Mouse (Mus musculus): ENCODE data around the gene Rora. TPM values are rescaled to one million over a fixed set of nuclear protein-coding genes. Genes with fewer than 3 reads are reported as not detected.

The Rora gene
- polyA plus RNA-seq, 1 experiment from 2014 or later: 6.1 TPM

GRCm38 (mm10) chr9:69277256-69277655 is 623.7 kb downstream of the Rora start:
- Histone ChIP-seq H3K4me1 (peaks cover 19% of the 10 kb centered on the region), H3K27me3 (replicated peaks) (no peaks in the 10 kb centered on the region), H3K9ac (no peak overlapping the region), H3K36me3 (no peaks in the 10 kb centered on the region), H3K4me3 (no peak overlapping the region), H3K4me2 (no peak overlapping the region), H3K27ac (replicated peaks) (no peak overlapping the region), H3K9me3 (no peaks in the 10 kb centered on the region)
- WGBS: 48% methylated on average over 10 of the region's 10 CpGs
- ATAC-seq (ENCODE audit: extremely low read depth, insufficient number of reproducible peaks, low FRiP score, low TSS enrichment): no peak

- Histone ChIP-seq H3K27ac (replicated peaks) (no peak overlapping the region), H3K4me1 (peaks cover 6% of the 10 kb centered on the region), H3K9ac (no peak overlapping the region), H3K9me3 (no peaks in the 10 kb centered on the region), H3K4me3 (no peak overlapping the region), H3K4me2 (no peak overlapping the region), H3K27me3 (replicated peaks) (0 out of 2 replicates have a peak, but pooled peaks cover 3% of the 10 kb centered on the region), H3K36me3 (no peaks in the 10 kb centered on the region)
- WGBS: 71% methylated on average over 3 of the region's 3 CpGs
- no peak for ATAC-seq (ENCODE audit: extremely low read depth, insufficient number of reproducible peaks, low FRiP score, low TSS enrichment)
Measured at GRCm38 (mm10) chr9:69285011-69285410, 631.4 kb downstream of the Rora start.

GRCm38 (mm10) chr9:69288113-69288512 is 634.5 kb downstream of the Rora start:
- peaks cover 21% of the 10 kb centered on the region for H3K4me1 ChIP-seq
- ATAC-seq (ENCODE audit: extremely low read depth, insufficient number of reproducible peaks, low FRiP score, low TSS enrichment): no peak
- peaks cover 28% of the 10 kb centered on the region for H3K27me3 ChIP-seq (replicated peaks)
- H3K9me3 ChIP-seq: no peaks in the 10 kb centered on the region
- no peak overlapping the region for H3K27ac ChIP-seq (replicated peaks)
- H3K4me2 ChIP-seq: no peak overlapping the region
- no peak overlapping the region for H3K9ac ChIP-seq
- H3K36me3 ChIP-seq: no peaks in the 10 kb centered on the region
- H3K4me3 ChIP-seq: no peak overlapping the region
- WGBS: 65% methylated on average over 1 of the region's 1 CpGs

- Histone ChIP-seq H3K4me1 (peaks cover 21% of the 10 kb centered on the region), H3K4me2 (no peak overlapping the region), H3K36me3 (no peaks in the 10 kb centered on the region), H3K27me3 (replicated peaks) (peaks cover 33% of the 10 kb centered on the region), H3K27ac (replicated peaks) (no peak overlapping the region), H3K4me3 (no peak overlapping the region; the same call in 1 of the 2 replicates), H3K9me3 (no peaks in the 10 kb centered on the region), H3K9ac (no peak overlapping the region)
- ATAC-seq (ENCODE audit: extremely low read depth, insufficient number of reproducible peaks, low FRiP score, low TSS enrichment): no peak
- WGBS: 42% methylated on average over 5 of the region's 5 CpGs
Measured at GRCm38 (mm10) chr9:69288586-69288985, 635.0 kb downstream of the Rora start.

- no peaks in the 10 kb centered on the region for H3K9me3 ChIP-seq
Measured at GRCm38 (mm10) chr9:69289056-69290017, 635.8 kb downstream of the Rora start.

GRCm38 (mm10) chr9:69290018-69290880 is 636.7 kb downstream of the Rora start:
- Histone ChIP-seq H3K4me2 (peak overlapping the region; percentile 96), H3K36me3 (no peaks in the 10 kb centered on the region), H3K9ac (peak overlapping the region; percentile 87), H3K27ac (replicated peaks) (peak overlapping the region; percentile 55), H3K27me3 (replicated peaks) (peaks cover 38% of the 10 kb centered on the region), H3K9me3 (no peaks in the 10 kb centered on the region), H3K4me1 (peaks cover 21% of the 10 kb centered on the region), H3K4me3 (peak overlapping the region; percentile 77)
- WGBS: under 1% methylated on average over 72 of the region's 73 CpGs
- peak; percentile 45; the same call in 1 of the 2 replicates for ATAC-seq (ENCODE audit: extremely low read depth, insufficient number of reproducible peaks, low FRiP score, low TSS enrichment)

More at GRCm38 (mm10) chr9:69289056-69290017, 635.8 kb downstream of the Rora start:
- ATAC-seq (ENCODE audit: extremely low read depth, insufficient number of reproducible peaks, low FRiP score, low TSS enrichment): peak; percentile 86
- Histone ChIP-seq H3K27me3 (replicated peaks) (peaks cover 38% of the 10 kb centered on the region), H3K4me2 (peak overlapping the region; percentile 96), H3K27ac (replicated peaks) (peak overlapping the region; percentile 55), H3K9ac (peak overlapping the region; percentile 87), H3K4me3 (peak overlapping the region; percentile 77), H3K4me1 (peaks cover 21% of the 10 kb centered on the region), H3K36me3 (no peaks in the 10 kb centered on the region)
- WGBS: under 1% methylated on average over 59 of the region's 59 CpGs

- no peaks in the 10 kb centered on the region for H3K9me3 ChIP-seq
- no peak overlapping the region for H3K27ac ChIP-seq (replicated peaks)
- peak overlapping the region; percentile 87 for H3K9ac ChIP-seq
- no peak for ATAC-seq (ENCODE audit: extremely low read depth, insufficient number of reproducible peaks, low FRiP score, low TSS enrichment)
- WGBS: 1% methylated on average over 29 of the region's 29 CpGs
- H3K4me3 ChIP-seq: peak overlapping the region; percentile 77
- H3K4me1 ChIP-seq: peaks cover 21% of the 10 kb centered on the region
- H3K36me3 ChIP-seq: no peaks in the 10 kb centered on the region
- H3K27me3 ChIP-seq (replicated peaks): peaks cover 40% of the 10 kb centered on the region
- H3K4me2 ChIP-seq: peak overlapping the region; percentile 96
Measured at GRCm38 (mm10) chr9:69290881-69291450, 637.4 kb downstream of the Rora start.

GRCm38 (mm10) chr9:69291451-69291850 is 637.9 kb downstream of the Rora start:
- no peaks in the 10 kb centered on the region for H3K9me3 ChIP-seq
- H3K4me2 ChIP-seq: peak overlapping the region; percentile 96
- no peak overlapping the region for H3K27ac ChIP-seq (replicated peaks)
- ATAC-seq (ENCODE audit: extremely low read depth, insufficient number of reproducible peaks, low FRiP score, low TSS enrichment): no peak
- H3K27me3 ChIP-seq (replicated peaks): peaks cover 40% of the 10 kb centered on the region
- H3K4me3 ChIP-seq: peak overlapping the region; percentile 77
- H3K36me3 ChIP-seq: no peaks in the 10 kb centered on the region
- peak overlapping the region; percentile 87 for H3K9ac ChIP-seq
- 21% methylated on average over 13 of the region's 13 CpGs for WGBS
- peaks cover 21% of the 10 kb centered on the region for H3K4me1 ChIP-seq

GRCm38 (mm10) chr9:69292353-69292752 is 638.8 kb downstream of the Rora start:
- ATAC-seq (ENCODE audit: extremely low read depth, insufficient number of reproducible peaks, low FRiP score, low TSS enrichment): no peak
- no peaks in the 10 kb centered on the region for H3K36me3 ChIP-seq
- H3K4me1 ChIP-seq: peaks cover 21% of the 10 kb centered on the region
- no peak overlapping the region for H3K27ac ChIP-seq (replicated peaks)
- H3K9ac ChIP-seq: no peak overlapping the region
- H3K4me3 ChIP-seq: no peak overlapping the region
- no peak overlapping the region for H3K4me2 ChIP-seq
- 66% methylated on average over 5 of the region's 5 CpGs for whole genome bisulfite sequencing
- H3K9me3 ChIP-seq: no peaks in the 10 kb centered on the region
- peaks cover 37% of the 10 kb centered on the region for H3K27me3 ChIP-seq (replicated peaks)

GRCm38 (mm10) chr9:69292776-69293687 is 639.4 kb downstream of the Rora start:
- ATAC-seq (ENCODE audit: extremely low read depth, insufficient number of reproducible peaks, low FRiP score, low TSS enrichment): no peak
- peaks cover 21% of the 10 kb centered on the region for H3K4me1 ChIP-seq
- no peak overlapping the region for H3K4me3 ChIP-seq
- no peak overlapping the region for H3K4me2 ChIP-seq
- H3K9me3 ChIP-seq: no peaks in the 10 kb centered on the region
- H3K27ac ChIP-seq (replicated peaks): no peak overlapping the region
- H3K36me3 ChIP-seq: no peaks in the 10 kb centered on the region
- 86% methylated on average over 12 of the region's 12 CpGs for WGBS
- H3K27me3 ChIP-seq (replicated peaks): peaks cover 37% of the 10 kb centered on the region
- H3K9ac ChIP-seq: no peak overlapping the region

All from heart, embryonic 13.5 days (tissue).